Mouse (Mus musculus): ENCODE measurements around the gene Zfp628.
"Not testable (repeated sequence)": the region's sequence is repeated elsewhere in the genome, so short reads cannot be mapped to it uniquely, and the experiment has no call there.

Zfp628 gene

DNA sequence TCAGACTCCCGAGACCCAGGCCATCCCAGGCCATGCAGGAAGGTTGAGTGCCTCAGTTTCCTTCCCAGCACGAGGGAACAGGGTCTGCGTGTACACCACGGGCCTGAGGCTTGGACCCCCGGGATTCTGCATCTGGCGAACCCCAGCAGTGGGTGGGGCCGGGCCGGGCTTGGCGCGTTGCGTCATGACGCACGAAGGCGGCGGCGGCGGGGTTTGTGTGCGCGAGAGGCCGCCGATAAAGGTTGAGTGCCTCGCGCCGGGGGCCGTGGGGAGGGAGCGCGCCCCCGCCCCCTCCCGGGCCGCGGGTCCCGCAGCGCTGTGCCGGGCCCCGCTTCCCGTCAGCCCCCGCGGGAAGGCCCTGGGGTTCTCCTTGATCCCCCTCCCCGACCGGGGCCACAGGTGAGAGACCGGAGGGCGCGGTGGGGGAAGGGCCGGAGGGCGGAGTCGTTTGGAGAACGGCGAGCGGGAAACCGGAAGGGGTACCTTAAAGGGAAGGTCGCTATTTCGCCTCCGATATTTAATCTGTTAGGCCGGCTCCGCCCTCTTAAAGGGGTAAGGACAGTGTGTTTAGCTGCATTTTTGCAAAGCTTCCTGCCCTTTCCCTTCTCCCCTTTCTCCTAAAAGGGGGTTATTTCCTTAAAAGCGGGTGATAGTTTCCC is at the start of gene Zfp628:
Zfp628 (plus strand) TSS at position 211 of the 659 bp plus-strand sequence.
- peak; percentile 95 for DNase-seq (ENCODE audit: low spot score)

DNA sequence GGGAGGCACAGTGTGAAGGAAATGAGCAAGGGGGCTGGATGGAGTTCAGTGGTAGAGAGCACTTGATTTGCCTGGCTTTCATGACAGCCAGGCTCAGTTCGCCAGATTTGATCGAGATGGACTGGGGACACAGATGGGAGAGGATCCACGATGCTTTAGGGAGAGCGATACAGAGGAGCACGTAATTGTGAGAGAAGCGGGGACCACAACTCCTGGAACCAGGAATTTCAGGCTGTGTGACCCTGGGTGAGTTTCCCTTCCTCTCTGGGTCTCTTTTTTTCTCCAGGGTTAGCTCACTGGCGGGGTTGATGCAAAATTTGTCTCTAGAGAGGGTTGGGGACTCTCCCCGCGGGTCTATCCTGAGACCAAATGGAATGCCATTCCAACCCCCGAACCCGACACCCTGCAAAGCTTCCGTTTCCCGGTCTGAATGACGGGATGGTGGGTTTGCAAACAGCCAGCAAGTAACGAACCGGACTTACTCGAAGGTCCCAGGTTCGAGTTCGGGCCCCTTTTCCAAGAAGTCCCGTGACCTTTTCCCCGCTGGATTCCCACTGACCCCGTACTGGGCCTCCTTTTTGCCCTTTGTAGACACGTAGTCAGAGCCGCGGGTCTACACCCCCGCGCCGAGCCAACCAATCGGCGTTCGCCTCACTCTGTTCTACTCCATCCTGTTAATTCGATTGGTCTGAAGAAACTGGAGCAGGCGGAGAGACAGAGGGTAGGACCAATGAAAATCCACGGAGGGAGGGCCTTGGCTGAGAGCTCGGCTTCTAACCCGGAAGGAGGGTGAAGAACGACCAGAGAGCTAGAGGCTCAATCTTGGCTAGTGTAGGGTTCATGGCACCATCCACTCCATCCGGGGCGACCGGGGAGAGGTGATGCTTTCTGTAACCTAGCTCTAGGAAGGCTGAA is 49.2 kb upstream of the Zfp628 start:
- DNase-seq (ENCODE audit: low spot score) = peak; percentile 96

DNA sequence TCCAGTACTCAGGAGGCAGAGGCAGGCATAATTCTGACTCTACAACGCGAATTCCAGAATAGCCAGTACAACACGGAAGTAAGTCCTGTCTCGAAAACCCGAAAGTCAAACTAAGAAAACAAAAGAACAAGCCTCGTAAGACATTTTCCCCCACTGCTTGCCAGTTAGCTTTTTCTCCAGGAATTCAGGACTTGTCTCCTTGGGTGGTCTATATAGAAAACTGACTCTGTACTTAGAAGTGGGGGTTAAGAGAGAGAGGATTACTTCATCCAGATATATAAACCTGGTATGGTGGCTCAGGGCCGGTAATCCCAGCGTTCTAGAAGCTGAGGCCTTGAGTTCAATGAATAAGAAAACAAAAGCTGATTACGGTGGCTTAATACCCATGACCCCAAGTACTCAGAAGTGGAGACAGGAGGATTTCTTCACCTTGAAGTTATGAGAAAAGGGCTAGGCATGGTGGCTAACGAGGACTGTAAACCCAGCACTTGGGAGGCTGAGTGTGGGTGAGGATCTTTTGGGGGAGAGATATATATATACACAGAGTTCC is 48.3 kb upstream of the Zfp628 start:
- no peak for DNase-seq (ENCODE audit: low spot score)

DNA sequence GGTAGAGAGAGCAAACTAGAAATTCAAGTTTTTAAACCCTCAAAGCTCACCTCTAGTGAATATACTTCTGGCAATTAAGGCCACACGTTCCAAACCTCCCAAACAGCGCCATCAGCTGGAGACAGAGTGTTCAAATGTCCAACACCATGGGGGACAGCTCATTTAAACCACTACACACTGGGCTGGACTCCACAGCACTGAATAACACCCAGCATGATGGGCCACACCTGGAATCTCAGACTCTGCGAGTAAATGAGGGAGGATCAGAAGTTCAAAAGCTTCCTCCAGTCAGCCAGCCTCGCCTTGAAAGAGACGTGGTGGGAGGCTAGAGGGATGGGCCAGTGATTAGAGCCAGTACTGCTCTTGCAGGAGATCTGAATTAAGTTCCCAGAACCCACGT is 44.9 kb upstream of the Zfp628 start, which contains the start of gene Isoc2b:
Isoc2b (minus strand) TSS at position 126 of the 400 bp plus-strand sequence.
- no peak for DNase-seq (ENCODE audit: low spot score)

DNA sequence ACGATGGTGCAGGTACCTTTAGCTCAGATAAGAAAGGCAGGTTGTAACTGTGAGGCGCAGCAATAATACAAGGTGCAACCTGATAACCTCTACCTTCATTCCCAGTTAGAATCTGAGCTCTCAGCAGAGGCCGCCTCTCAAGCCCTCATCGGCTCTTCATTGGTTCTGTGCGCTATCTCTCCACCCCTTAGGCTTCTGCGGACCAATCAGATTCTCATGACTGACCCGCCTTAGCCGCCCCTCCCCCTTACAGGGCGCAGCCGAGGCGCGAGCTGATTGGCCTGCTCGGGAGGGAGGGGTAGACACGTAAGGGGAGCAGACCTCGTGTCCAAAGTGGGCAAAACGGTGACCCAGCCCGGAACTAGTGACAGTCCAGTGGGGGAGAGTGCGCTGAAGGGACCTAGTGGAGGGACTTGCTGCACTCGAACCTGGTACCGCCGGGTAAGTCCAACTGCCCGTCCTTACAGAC is 38.2 kb upstream of the Zfp628 start, which contains the start of gene Isoc2a:
Isoc2a (plus strand) TSS at position 401 of the 469 bp plus-strand sequence.
- peak; percentile 90 for DNase-seq (ENCODE audit: low spot score)

DNA sequence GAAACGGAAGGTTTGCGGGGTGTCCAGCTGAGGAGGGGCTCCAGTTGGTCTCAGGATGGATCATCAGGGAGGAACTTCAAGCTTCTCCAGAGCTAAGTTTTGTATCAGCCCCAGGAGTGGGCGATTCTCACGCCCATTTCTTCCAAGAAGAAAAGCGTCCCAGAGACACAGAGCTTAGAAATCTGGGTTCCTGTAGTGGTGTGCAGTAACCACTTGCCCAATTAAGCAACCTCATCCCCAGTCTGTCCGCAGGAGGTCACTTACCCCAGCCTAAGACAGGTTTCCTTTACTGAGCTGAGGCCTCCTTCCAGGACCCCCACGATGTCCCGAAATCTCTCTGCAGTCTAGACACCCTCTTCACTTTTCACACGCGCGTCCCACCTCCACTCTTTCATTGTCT is 37.8 kb upstream of the Zfp628 start:
- no peak for DNase-seq (ENCODE audit: low spot score)

DNA sequence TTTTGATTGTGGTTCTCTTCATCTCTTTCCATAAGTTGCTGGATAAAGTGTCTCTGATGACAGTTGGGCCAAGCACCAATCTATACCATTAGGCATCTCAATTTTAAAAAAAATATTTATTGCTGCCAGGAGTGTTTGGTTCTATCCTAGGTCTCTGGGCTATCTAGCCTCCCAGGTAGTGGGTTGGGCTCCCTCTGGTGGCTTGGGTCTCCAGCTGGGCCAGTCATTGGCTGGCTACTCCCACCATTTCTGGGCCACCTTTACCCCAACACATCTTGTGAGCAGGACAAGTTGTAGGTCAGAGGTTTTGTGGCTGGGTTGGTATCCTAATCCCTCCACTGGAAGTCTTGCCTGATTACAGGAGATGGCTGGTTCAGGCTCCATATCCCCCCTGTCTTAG is 36.8 kb upstream of the Zfp628 start:
- no peak for DNase-seq (ENCODE audit: low spot score)

DNA sequence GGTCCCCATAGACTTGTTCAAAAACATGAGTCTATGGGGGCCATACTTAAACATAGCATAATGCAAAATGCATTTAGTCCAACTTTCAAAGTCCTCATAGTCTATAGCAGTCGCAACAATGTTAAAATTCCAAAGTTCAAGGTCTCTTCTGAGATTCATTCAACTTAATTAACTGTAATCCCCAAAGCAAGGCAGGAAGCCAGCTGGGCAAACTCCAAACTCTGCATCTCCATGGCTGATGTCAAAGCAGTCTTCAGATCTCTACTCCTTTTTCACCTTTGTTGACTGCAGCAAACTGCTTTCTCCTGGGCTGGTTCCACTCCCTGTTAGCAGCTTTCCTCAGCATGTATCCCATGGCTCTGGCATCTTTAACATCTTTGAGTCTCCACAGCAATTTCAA is 36.0 kb upstream of the Zfp628 start:
- DNase-seq (ENCODE audit: low spot score) = not testable (repeated sequence)

DNA sequence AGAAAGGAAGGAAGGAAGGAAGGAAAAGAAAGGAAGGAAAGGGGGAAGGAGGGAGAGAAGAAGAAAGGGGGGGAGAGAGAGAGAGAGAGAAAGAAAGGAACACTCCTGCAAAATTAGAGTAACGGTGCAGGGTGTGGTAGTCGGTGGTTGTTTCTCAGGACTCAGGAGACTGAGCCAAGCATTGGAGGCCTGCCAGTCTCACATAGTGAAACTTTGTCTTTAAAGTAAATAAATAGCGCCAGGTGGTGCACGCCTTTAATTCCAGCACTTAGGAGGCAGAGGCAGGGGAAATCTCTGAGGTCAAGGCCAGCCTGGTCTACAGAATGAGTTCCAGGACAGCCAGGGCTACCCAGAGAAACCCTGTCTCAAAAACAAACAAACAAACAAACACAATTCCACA is 28.3 kb upstream of the Zfp628 start:
- no peak for DNase-seq (ENCODE audit: low spot score)

DNA sequence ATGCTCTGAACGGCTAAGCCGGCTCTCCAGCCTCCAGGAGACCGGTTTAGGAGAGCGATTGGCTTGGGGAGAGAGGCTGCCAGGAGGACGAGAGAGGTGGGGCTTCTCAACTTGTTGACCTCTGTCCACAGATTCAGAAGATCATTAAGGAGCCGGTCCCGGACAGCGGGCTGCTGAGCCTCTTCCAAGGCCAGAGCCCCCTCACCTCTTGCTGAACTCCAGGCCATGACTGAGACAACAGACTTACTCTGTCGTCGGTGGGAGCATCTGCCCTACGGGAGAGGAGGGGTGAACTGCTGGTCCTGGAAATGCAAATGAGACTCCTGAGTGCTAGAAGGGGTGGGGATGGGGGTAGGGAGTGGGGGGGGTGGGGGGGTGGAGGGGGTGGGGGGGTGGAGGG is 19.8 kb upstream of the Zfp628 start:
- DNase-seq (ENCODE audit: low spot score) = no peak

DNA sequence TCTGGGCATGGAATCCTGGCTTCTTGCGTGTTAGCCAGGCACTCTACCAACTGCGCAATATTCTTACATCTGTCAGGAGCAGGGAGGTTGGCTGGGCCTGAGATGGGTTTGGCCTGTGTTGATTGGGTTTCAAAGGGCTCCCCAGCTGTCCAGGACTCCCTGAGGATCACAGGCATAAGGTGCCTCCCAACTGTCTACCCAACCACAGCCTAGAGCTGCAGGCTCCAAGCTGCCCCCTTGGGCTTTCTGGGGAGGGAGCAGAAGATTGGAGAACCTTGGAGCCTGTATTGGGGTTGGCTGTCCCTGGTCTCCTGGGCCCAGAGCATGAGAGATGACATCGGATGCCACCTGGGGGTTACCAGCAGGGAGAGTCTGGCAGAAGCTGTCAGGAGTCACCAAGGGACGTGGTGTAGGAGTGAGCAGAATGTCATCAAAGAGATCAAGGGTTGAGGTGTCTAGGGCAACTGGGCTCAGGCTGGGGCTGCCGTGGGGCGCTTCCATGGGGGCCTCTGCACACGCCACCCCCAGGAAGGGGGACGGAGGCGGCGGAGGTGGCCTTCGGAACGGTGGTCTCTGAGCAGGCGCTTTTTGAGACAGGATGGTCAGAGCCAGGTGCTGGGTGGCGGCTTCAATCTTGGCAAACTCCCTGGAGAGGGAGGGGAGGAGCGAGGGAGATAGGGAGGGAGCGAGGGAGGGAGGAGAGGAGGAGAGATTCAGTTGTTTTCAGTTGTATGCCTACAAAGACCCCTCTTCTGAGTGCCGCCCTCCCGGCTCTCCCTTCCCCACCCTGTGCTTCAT is 16.0 kb upstream of the Zfp628 start:
- no peak for DNase-seq (ENCODE audit: low spot score)

DNA sequence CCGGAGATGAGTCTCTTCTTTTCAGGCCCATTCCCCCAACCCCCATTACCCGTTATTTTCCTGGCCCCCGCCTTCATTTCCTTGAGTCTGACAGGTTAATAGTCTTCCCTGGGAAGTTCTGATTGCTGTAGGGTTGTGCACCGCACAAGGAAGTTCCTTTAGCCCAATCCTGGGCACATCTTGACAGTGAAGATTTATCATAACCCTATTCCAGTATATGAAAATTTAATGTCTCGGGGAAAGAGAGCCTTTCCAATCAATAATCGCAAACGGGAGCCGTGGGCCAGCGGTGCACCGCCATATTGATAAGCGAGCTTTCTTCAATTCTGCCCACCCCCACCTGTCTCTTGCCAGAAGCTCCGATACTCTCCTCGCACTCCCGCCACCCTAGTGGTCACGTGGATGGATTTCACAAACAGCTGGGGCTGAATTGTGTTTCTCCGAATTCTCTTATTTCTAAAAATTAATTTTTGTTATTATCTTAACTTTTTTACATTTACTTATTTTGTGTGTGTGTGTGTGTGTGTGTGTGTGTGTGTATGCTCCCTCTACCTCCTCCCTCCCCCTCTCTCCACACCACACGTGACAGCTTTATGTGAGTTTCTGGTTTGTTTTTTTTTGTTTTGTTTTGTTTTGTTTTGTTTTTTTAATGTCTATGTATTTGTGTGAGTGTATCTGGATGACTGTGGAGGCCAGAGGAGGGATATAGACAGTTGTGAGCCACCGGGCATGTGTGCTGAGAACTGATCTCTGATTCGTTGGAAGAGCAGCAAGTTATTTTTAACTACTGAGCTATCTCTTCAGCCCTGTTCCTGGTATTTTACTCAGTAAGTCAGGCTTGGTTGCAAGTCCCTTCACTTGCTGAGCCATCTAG is 15.1 kb upstream of the Zfp628 start:
- DNase-seq (ENCODE audit: low spot score) = no peak

DNA sequence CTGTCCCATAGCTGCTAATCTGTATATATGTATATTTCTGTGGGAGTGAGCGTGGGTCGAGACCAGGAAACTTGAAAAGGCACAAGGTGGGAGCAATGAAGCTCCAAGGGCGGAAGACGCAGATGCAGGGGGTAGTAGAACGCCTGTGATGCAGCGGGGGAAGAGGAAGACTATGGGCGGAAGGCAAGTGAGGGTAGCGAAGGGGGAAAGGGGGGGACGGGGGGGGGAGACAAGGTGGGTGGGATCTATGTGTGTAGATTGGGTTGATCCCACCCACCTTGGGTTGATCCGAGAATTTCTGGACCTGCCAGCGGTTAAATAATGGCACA is 14.5 kb upstream of the Zfp628 start:
- DNase-seq (ENCODE audit: low spot score) = no peak

DNA sequence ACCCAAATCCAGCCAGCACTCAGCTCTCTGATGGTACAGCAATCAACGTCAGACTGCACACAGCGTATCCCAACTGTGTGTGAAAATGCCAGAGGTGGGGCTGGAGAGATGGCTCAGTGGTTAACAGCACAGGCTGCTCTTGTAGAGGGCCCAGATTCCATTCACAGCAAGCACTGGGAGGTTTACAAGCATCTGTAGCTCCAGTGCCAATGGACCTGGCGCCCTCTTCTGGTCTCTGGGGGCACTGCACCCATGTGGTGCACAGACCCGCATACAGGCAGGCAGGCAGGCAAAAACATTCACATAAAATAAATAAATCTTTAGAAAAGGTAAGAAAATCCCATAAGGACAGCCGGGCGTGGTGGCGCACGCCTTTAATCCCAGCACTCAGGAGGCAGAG is 13.8 kb upstream of the Zfp628 start:
- no peak for DNase-seq (ENCODE audit: low spot score)

DNA sequence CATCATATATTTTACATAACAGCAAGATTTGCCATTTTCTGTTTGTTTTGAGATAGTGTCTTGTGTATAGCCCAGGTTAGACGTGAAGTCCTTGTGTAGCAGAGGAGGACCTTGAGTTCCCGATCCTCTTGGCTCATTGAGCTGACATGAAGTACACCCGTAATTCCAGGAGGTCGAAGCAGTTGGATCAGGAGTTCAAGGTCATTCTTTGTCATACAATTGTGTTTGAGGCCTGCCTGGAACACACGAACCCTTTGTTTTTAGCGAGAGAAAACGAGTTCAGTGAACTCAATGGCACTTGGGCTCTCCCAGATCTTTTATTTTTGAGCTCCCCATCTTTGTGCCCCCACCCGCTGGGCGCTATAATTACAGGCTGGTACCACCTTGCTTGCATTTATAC is 12.6 kb upstream of the Zfp628 start:
- no peak for DNase-seq (ENCODE audit: low spot score)

DNA sequence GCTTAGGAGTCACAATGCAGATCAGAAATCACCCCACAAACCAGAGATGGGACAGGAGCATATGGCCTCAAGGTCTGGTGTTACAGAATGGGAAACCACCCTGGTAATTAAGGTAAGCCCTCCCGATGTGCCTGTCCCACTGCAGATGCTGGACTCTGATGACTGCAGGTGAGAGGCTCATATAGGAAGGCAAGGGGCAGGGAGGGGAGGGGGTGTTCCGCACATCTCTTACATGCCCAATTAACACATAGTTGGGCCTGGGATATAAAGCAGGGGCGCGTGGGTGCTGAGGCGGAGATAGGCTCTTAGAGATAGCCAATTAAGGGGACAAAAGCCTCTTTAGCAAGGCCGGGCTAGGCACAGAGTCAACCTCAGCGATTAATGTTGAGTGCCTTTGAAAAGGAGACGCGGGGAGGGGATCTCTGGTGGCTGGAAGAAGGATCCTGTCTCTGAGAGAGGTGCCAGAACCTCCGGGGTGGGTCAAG is 8.5 kb upstream of the Zfp628 start, which contains the start of gene Gm36210:
Gm36210 (minus strand) TSS at position 51 of the 485 bp plus-strand sequence.
- no peak for DNase-seq (ENCODE audit: low spot score)

DNA sequence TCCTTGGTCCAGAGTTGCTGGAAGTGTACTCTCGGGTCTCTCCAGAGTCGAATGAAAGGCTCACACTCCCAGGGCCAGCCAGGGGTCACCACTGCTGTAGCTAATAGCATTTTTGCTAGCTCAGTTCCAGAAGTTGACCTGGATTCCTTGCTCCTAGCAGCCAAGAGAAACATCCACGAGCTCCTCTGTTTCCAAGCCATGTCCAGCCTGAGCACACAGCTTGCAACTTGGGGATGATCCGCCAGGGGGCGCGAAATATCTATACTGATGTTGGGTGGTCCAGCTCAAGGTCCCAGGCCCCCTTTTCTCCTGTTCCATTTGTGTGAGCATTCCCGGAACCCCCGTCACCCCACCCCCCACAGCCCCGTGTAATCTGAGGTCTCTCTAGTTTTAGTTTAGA is 3.5 kb upstream of the Zfp628 start:
- peak; percentile 73 for DNase-seq (ENCODE audit: low spot score)

DNA sequence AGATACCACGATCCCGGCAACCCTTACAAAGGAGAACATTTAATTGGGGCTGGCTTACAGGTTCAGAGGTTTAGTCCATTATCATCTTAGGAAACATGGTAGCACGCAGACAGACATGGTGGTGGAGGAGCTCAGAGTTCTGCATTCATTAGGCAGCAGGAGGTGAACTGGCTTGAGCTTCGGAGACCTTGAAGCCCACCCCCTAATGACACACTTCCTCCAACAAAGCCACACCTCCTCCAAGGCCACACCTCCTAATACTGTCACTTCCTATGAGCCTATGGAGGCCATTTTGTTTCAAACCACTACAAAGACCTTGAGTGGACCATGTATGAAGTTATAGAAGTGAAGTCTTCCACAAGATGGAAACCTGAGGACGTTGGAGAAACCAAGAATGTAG is 2.8 kb upstream of the Zfp628 start:
- no peak for DNase-seq (ENCODE audit: low spot score)

DNA sequence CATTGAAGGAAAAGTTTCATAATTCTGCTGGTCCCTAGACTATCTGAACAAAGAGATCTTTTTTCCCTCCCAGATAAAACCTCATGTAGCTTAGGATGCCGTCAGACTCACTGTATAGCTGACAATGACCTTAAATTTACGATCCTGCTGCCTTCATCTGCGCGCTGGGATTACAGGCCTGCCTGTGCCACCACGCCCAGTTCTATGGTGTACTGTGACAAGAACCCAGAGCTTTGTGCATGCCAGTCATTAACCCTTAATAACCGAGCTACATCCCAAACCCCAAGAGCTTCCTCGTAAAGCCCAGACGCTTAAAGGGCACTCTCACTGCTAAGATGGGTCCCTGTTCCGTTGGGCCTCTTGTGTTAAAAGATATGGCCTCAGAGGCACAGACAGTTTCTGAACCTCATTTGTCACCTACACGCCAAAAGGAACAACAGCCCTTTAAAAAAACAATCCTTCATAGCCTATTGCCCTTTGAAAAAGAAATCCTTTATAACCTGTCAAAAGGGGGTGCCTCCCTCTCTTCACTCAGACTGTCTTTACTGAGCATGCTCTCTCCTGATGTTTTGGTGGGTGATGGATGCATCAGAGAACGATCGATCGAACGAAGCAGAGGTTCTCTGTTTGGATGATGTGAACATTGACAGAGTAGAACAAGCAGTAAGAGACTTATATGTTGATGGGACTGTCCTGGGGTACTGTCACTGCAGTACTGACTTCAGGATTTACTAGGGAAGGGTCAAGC is 826 bp downstream of the Zfp628 start:
- no peak for DNase-seq (ENCODE audit: low spot score)

DNA sequence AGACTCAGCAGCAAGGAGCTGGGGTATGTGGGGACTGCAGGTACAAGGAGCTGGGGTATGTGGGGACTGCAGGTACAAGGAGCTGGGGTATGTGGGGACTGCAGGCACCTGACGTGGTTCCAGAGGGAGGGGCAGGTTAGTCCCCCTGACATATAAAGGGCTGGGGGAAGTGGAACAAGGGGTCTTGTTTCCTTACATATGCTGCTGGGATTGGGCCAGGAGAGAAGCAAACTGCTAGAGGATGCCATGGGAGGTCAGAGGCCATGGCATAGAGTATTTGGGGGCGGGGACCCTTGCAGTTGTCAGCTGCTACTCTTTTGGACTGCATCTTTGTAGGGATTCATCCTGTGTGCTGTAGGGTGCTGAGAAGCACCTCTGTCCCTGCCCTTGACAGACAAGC is 2.5 kb downstream of the Zfp628 start:
- DNase-seq (ENCODE audit: low spot score) = no peak
